Mouse (Mus musculus) G1E (cell line): ENCODE data around the gene Spata45.

Experiments used
- CTCF ChIP-seq: IDR thresholded peaks from 2 replicates; pipeline ENCODE4 v1.5.1; 2012; ENCODE audit warnings: low read depth, low read length, inconsistent platforms, mixed read lengths
- GATA1 ChIP-seq: IDR thresholded peaks from 2 replicates; pipeline ENCODE4 v1.6.1; 2012; ENCODE audit warnings: borderline replicate concordance, low read length, inconsistent platforms, mixed read lengths
- POLR2AphosphoS5 ChIP-seq: IDR thresholded peaks from 2 replicates; pipeline ENCODE4 v1.6.1; 2012; ENCODE audit warnings: low read depth, low read length, inconsistent platforms; ENCODE audit not compliant: insufficient replicate concordance
- TAL1 ChIP-seq: conservative IDR thresholded peaks from 2 replicates; pipeline ENCODE4 v1.6.1; 2012; ENCODE audit warnings: low read depth, low read length, inconsistent platforms, mixed read lengths

DNA sequence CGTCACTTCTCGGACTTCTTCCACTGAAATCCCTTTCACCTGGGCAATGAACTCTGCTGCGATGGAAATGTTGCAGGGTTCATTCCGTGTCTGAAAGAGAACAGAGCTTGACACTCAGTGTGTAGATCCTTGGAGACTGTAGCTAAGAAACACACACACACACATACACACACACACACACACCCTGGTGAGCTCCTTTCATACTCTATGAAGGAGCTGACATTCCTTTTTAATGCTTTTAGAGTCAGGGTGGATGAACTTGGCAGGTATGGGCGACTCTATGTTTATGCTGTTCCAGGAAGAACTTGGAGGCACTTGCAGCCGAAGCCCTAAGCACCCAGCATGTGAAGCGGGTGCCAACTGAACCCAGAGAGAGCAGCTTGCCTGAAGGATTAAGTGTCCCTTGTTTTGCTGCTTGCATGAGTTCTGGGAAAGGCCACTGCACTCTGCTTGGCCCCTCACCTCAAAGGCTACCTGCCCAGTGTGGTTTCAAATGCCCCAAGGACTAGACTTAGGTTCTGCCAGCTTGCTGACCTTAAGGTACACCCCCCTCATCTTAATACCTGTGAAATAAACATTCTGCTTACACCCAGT lies 9.9 kb downstream of the Spata45 start:
- no peak for TF ChIP-seq CTCF
- TF ChIP-seq GATA1: no peak
- no peak for TF ChIP-seq TAL1
- TF ChIP-seq POLR2AphosphoS5: no peak
